Mouse (Mus musculus): Measurements from ENCODE around the gene Lhpp. TPM values are rescaled to one million over a fixed set of nuclear protein-coding genes. Genes with fewer than 3 reads are reported as not detected.

Gene Lhpp
- polyA plus RNA-seq, 1 experiment, result 26.2 TPM

DNA sequence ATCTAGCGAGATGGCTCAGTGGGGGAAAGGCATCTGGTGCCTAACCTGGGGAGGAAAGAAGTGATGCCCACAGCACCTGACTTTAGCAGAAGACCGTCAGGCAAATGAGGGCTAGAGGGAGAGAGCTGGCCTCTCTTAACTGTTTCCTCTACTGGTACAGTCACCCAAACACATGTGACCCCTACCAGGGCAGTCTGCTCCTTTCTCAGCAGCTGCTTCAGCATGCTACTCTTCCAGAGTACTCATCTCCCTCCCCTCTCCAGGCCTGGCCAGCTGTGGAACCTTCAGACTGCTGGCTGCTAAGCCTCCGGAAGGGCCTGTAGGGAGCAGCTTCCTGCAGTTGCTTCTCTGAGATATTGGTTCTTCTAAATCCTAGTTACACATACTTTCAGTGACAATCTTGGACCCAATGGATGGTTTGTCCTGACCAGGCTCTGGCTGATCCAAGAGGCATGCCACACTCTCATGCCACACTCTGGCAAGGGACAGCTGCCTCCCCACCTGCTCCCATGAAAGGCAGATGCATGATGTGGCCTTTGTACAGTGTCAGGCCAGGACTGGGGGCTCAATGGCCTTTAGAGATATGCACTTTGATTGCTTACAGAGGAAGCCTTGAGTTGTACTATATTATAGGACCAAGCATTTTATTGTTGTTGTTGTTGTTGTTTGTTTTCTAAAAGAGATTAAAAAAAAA lies 137.8 kb downstream of the Lhpp start:
- H3K27ac ChIP-seq (ENCODE audit: insufficient read depth, low read length), result no peak overlapping the region
- TF ChIP-seq POLR2A (IDR thresholded peaks at IDR 0.05; ENCODE audit: extremely low read depth, insufficient read depth, low read length) (no peak), CTCF (IDR thresholded peaks at IDR 0.05; ENCODE audit: extremely low read depth, insufficient read depth, low read length) (no peak)
- peaks cover 3% of the 10 kb centered on the region; the same call in 1 of the 2 replicates for H3K4me1 ChIP-seq (ENCODE audit: control insufficient read depth, insufficient read depth, low read length)
- H3K4me3 ChIP-seq (ENCODE audit: insufficient read depth, low read length), result no peak overlapping the region

DNA sequence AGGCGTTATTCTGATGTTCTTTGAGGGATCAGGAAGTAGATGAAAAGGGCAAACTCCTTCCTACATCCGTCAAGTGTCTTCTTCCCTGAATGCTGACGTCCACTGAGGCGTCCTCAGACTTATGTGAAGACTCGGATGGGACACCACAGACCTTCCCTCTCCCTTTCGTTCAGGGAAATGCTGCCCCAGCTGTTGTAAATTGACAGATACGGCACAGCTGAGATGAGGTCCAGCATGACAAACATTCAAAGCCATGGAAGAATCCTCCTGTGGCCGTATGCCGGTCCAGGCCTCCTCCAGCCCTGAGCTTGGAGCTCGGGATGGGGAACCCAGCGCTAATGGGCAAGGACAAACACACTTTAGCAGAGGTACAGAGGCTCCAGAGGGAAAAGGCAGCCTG lies 139.1 kb downstream of the Lhpp start:
- Histone ChIP-seq H3K4me3 (ENCODE audit: insufficient read depth, low read length) (no peak overlapping the region), H3K27ac (ENCODE audit: insufficient read depth, low read length) (no peak overlapping the region), H3K4me1 (ENCODE audit: control insufficient read depth, insufficient read depth, low read length) (peaks cover 7% of the 10 kb centered on the region; the same call in 1 of the 2 replicates)
- TF ChIP-seq CTCF (IDR thresholded peaks at IDR 0.05; ENCODE audit: extremely low read depth, insufficient read depth, low read length) (no peak), POLR2A (IDR thresholded peaks at IDR 0.05; ENCODE audit: extremely low read depth, insufficient read depth, low read length) (no peak)

- no peak overlapping the region for H3K27ac ChIP-seq (ENCODE audit: insufficient read depth, low read length)
- H3K4me1 ChIP-seq (ENCODE audit: control insufficient read depth, insufficient read depth, low read length), result peaks cover 13% of the 10 kb centered on the region
- no peak for TF ChIP-seq POLR2A (IDR thresholded peaks at IDR 0.05; ENCODE audit: extremely low read depth, insufficient read depth, low read length)
- TF ChIP-seq CTCF (IDR thresholded peaks at IDR 0.05; ENCODE audit: extremely low read depth, insufficient read depth, low read length), result no peak
- H3K4me3 ChIP-seq (ENCODE audit: insufficient read depth, low read length), result no peak overlapping the region
Measured at GRCm38 (mm10) chr7:132751716-132752115, 141.3 kb downstream of the Lhpp start.

DNA sequence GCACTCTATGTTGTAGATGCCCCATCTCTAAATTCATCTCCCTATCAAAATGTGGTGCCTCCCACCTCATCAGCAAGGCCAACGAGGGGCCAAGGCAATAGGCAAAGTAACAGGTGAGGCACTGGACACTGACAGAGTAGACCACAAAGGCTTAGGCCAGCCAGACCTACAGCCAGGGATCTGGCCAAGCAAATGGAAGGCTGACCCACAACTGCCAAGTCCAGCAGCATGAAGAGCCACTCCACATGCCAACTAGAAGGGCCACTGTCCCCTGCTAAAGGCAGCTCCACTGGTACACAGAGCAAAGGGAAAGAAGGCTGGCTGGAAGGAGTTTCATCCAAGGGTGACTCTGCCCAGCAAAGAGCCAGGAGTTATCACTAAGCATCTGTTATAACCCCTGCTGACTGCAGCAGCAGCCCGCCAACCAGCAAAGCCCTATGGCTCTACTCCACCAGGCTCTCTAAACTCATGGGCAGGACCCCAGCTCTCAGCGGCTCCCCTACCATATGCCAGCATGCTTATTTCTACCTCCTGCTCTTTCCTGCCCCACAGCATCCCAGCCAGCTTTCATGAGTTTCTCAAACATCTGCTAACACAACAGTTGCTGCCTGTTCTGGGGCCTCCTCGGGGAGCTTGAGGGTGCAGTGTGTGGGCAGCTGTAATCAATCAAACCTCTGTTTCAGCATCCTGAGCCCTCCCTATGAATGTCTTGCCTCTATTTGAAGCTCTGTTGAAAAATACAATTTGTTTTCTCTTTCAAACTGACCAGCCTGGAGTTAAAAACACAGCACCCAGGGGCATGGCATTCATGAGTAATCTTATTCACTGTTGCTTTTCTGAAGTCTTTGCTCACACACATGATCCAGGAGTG lies 143.3 kb downstream of the Lhpp start:
- Histone ChIP-seq H3K4me1 (ENCODE audit: control insufficient read depth, insufficient read depth, low read length) (peaks cover 13% of the 10 kb centered on the region), H3K4me3 (ENCODE audit: insufficient read depth, low read length) (no peak overlapping the region), H3K27ac (ENCODE audit: insufficient read depth, low read length) (no peak overlapping the region)
- no peak for TF ChIP-seq POLR2A (IDR thresholded peaks at IDR 0.05; ENCODE audit: extremely low read depth, insufficient read depth, low read length)
- no peak for TF ChIP-seq CTCF (IDR thresholded peaks at IDR 0.05; ENCODE audit: extremely low read depth, insufficient read depth, low read length)

GRCm38 (mm10) chr7:132754389-132754750 lies 143.9 kb downstream of the Lhpp start:
- Histone ChIP-seq H3K4me3 (ENCODE audit: insufficient read depth, low read length) (no peak overlapping the region), H3K4me1 (ENCODE audit: control insufficient read depth, insufficient read depth, low read length) (peaks cover 15% of the 10 kb centered on the region), H3K27ac (ENCODE audit: insufficient read depth, low read length) (peak overlapping the region; percentile 30; the same call in 1 of the 2 replicates)
- no peak for TF ChIP-seq POLR2A (IDR thresholded peaks at IDR 0.05; ENCODE audit: extremely low read depth, insufficient read depth, low read length)
- TF ChIP-seq CTCF (IDR thresholded peaks at IDR 0.05; ENCODE audit: extremely low read depth, insufficient read depth, low read length), result no peak

Other genes starting within 250 kb of the Lhpp start
- 89.4 and 94.1 TPM in 2 replicates for gene Oat, start 34.2 kb upstream of the Lhpp start, polyA plus RNA-seq (2012; rRNA removed)
- 0.04 TPM in 2 replicates for gene Nkx1-2, start 11.0 kb upstream of the Lhpp start, polyA plus RNA-seq (2012; rRNA removed)
- 21.4 and 21.9 TPM in 2 replicates for gene Fam53b, start 203.2 kb downstream of the Lhpp start, polyA plus RNA-seq (2012; rRNA removed)
- 34.7 and 36.9 TPM in 2 replicates for gene Eef1akmt2, start 242.0 kb downstream of the Lhpp start, polyA plus RNA-seq (2012; rRNA removed)
- 24.0 and 25.1 TPM in 2 replicates for gene Abraxas2, start 248.6 kb downstream of the Lhpp start, polyA plus RNA-seq (2012; rRNA removed)